Mouse (Mus musculus) liver, embryonic 11.5 days (tissue): ENCODE data around the gene Lacc1. TPM values are rescaled to one million over a fixed set of nuclear protein-coding genes. Genes with fewer than 3 reads are reported as not detected.
"Not testable (repeated sequence)": the region's sequence is repeated elsewhere in the genome, so short reads cannot be mapped to it uniquely, and the experiment has no call there.

Experiments used
- ATAC-seq: fragments of 200-750 bp; cut with Nextera tagmentation; replicated peaks from 2 replicates; pipeline ENCODE4 v1.8.0; 2017; ENCODE audit warnings: moderate number of reproducible peaks, mild to moderate bottlenecking, moderate TSS enrichment, moderate library complexity; ENCODE audit not compliant: low FRiP score
- DNase-seq: peaks from one replicate; pipeline ENCODE4 v3.0.0-alpha.2; 2017; ENCODE audit warnings: low spot score
- H3K27ac ChIP-seq: fragments of 300-500 bp; sonication (generic); 2 replicates; pipeline ENCODE4 v1.5.1; 2014; ENCODE audit warnings: mild to moderate bottlenecking, low read depth, low read length, control low read depth
- H3K27me3 ChIP-seq: fragments of 300-500 bp; sonication (generic); replicated peaks from 2 replicates; pipeline ENCODE4 v1.6.1; 2014; ENCODE audit warnings: low read length, mixed read lengths; ENCODE audit not compliant: control insufficient read depth, insufficient read depth
- H3K36me3 ChIP-seq: fragments of 300-500 bp; sonication (generic); 2 replicates; pipeline ENCODE4 v1.6.1; 2014; ENCODE audit warnings: mild to moderate bottlenecking, low read length, moderate library complexity, mixed read lengths; ENCODE audit not compliant: control insufficient read depth, insufficient read depth
- H3K4me1 ChIP-seq: fragments of 300-500 bp; sonication (generic); replicated peaks from 2 replicates; pipeline ENCODE4 v1.6.1; 2014; ENCODE audit warnings: low read length, mixed read lengths; ENCODE audit not compliant: control insufficient read depth, insufficient read depth
- H3K4me2 ChIP-seq: fragments of 300-500 bp; sonication (generic); 2 replicates; pipeline ENCODE4 v1.6.1; 2014; ENCODE audit warnings: mild to moderate bottlenecking, control low read depth, moderate library complexity
- H3K4me3 ChIP-seq: fragments of 300-500 bp; sonication (generic); 2 replicates; pipeline ENCODE4 v1.5.1; 2014; ENCODE audit warnings: low read depth, low read length, control low read depth
- H3K9ac ChIP-seq: fragments of 300-500 bp; sonication (generic); 2 replicates; pipeline ENCODE4 v1.6.1; 2014; ENCODE audit warnings: low read depth, low read length, control low read depth
- H3K9me3 ChIP-seq: fragments of 300-500 bp; sonication (generic); 2 replicates; pipeline ENCODE4 v1.6.1; 2016; ENCODE audit warnings: low read length, inconsistent platforms, mixed read lengths; ENCODE audit not compliant: control insufficient read depth
- WGBS: fragments of 180-500 bp; shearing (Covaris S2); extraction: QIAGEN DNeasy Blood & Tissue Kit; methylation state at CpG from one replicate; pipeline ENCODE4 v1.1.7; 2014; 5-methylcytosine and 5-hydroxymethylcytosine counted together
- polyA plus RNA-seq: library from polyadenylated mRNA; unstranded; fragments of >200 nt; fragmentation: Nextera tagmentation; extraction: Ambion mirVana; gene quantifications from 2 replicates; pipeline ENCODE4 v1.2.1, GENCODE M21; 2014

Gene Lacc1
- polyA plus RNA-seq, 1 experiment from 2014 or later: 8.4 TPM

DNA sequence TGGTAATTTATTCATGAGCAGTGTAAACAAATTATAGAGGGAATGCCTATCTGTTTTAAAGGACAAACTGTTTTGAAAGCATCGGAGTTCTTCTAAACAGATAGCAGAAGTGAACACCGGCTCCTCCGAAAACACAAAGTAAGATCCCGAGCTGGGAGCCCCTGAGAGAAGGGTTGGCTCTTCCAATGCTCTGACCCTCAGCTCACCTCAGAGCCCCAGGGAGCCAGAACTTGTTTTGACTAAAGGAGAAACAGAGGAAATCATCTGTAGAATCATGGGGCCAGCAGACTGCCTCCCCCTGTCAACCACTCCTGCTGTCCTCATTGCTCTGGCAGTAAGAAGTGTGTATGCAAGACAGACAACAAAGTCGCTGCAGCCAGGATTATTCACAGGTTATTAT, 31.1 kb downstream of the Lacc1 start:
- no peak overlapping the region for H3K4me2 ChIP-seq
- no peak for DNase-seq
- H3K27me3 ChIP-seq: no peaks in the 10 kb centered on the region
- 80% methylated on average over 5 of the region's 5 CpGs for WGBS
- H3K36me3 ChIP-seq: no peaks in the 10 kb centered on the region
- no peak overlapping the region for H3K9ac ChIP-seq
- ATAC-seq: no peak
- H3K4me1 ChIP-seq: no peaks in the 10 kb centered on the region
- no peak overlapping the region for H3K27ac ChIP-seq
- H3K9me3 ChIP-seq: no peaks in the 10 kb centered on the region
- no peak overlapping the region for H3K4me3 ChIP-seq

GRCm38 (mm10) chr14:77004740-77005139, 32.0 kb downstream of the Lacc1 start:
- Histone ChIP-seq H3K36me3 (no peaks in the 10 kb centered on the region), H3K4me3 (no peak overlapping the region), H3K27ac (no peak overlapping the region), H3K9me3 (no peaks in the 10 kb centered on the region), H3K4me1 (no peaks in the 10 kb centered on the region), H3K4me2 (no peak overlapping the region), H3K27me3 (no peaks in the 10 kb centered on the region), H3K9ac (no peak overlapping the region)
- ATAC-seq (no peak), DNase-seq (no peak)
- 66% methylated on average over 8 of the region's 8 CpGs for WGBS

GRCm38 (mm10) chr14:76990351-76990750, 46.4 kb downstream of the Lacc1 start:
- H3K4me3 ChIP-seq, H3K27ac ChIP-seq, H3K9ac ChIP-seq, ATAC-seq, H3K36me3 ChIP-seq, H3K4me2 ChIP-seq, H3K9me3 ChIP-seq, H3K27me3 ChIP-seq, H3K4me1 ChIP-seq, DNase-seq: not testable (repeated sequence)
- 79% methylated on average over 2 of the region's 2 CpGs for WGBS

GRCm38 (mm10) chr14:76981781-76982180, 54.9 kb downstream of the Lacc1 start:
- H3K4me1 ChIP-seq: no peaks in the 10 kb centered on the region
- no peak for DNase-seq
- no peaks in the 10 kb centered on the region for H3K27me3 ChIP-seq
- WGBS: 70% methylated on average over 1 of the region's 1 CpGs
- no peak for ATAC-seq
- H3K4me2 ChIP-seq: no peak overlapping the region
- H3K27ac ChIP-seq: no peak overlapping the region
- H3K36me3 ChIP-seq: no peaks in the 10 kb centered on the region
- H3K9ac ChIP-seq: no peak overlapping the region
- no peak overlapping the region for H3K4me3 ChIP-seq
- H3K9me3 ChIP-seq: no peaks in the 10 kb centered on the region

DNA sequence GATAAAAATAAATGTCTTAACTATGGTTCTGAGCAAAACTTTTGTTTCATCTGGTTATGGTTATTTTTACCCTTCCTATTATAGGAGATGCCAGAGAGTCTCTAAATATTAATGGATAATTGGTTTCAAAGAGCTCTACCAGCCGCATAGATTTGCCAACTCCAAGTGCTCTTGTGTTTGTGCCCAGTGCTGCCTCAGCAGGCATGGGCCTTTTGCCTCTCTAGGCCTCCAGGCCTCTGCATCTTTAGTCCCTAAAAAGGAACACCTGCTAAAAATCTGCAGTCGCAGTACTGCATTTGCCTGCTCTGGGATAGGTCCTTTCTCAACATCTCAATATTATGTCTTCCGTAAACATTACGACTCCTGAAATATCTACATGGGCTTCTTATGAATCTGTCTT, 55.5 kb downstream of the Lacc1 start:
- WGBS: 91% methylated on average over 4 of the region's 4 CpGs
- H3K27ac ChIP-seq: no peak overlapping the region

GRCm38 (mm10) chr14:76979569-76979968, 57.1 kb downstream of the Lacc1 start:
- 64% methylated on average over 9 of the region's 9 CpGs for WGBS
- Histone ChIP-seq H3K4me3 (no peak overlapping the region), H3K9me3 (no peaks in the 10 kb centered on the region), H3K27me3 (no peaks in the 10 kb centered on the region), H3K27ac (no peak overlapping the region), H3K9ac (no peak overlapping the region), H3K36me3 (no peaks in the 10 kb centered on the region), H3K4me2 (no peak overlapping the region), H3K4me1 (no peaks in the 10 kb centered on the region)
- no peak for DNase-seq
- no peak for ATAC-seq

More for the DNA sequence above, 55.5 kb downstream of the Lacc1 start:
- DNase-seq (no peak), ATAC-seq (no peak)
- Histone ChIP-seq H3K4me3 (no peak overlapping the region), H3K36me3 (no peaks in the 10 kb centered on the region), H3K9me3 (no peaks in the 10 kb centered on the region), H3K27me3 (no peaks in the 10 kb centered on the region), H3K4me1 (no peaks in the 10 kb centered on the region), H3K4me2 (no peak overlapping the region), H3K9ac (no peak overlapping the region)

Other genes starting within 250 kb of the Lacc1 start
- gene Ccdc122, start 132 bp downstream of the Lacc1 start, polyA plus RNA-seq: 2.3 and 3.1 TPM in 2 replicates
- gene Enox1, start 119.9 kb upstream of the Lacc1 start, polyA plus RNA-seq: 0.92 and 1.7 TPM in 2 replicates